Mouse (Mus musculus) neural tube, embryonic 14.5 days (tissue): ENCODE data around the gene Cmpk1. TPM values are rescaled to one million over a fixed set of nuclear protein-coding genes. Genes with fewer than 3 reads are reported as not detected.
A peak's percentile ranks its signal among the peaks of the same experiment; 100 is the strongest.

Experiments used
- ATAC-seq: fragments of 200-750 bp; cut with Nextera tagmentation; 2 replicates; pipeline ENCODE4 v1.8.0; 2017; ENCODE audit warnings: low read depth, mild to moderate bottlenecking, moderate TSS enrichment, moderate library complexity
- H3K27ac ChIP-seq: fragments of 300-500 bp; sonication (generic); 2 replicates; pipeline ENCODE4 v1.5.1; 2014; ENCODE audit warnings: low read depth, mild to moderate bottlenecking, control low read depth, low read length, moderate library complexity, mixed read lengths
- H3K27me3 ChIP-seq: fragments of 300-500 bp; sonication (generic); 2 replicates; pipeline ENCODE4 v1.6.1; 2014; ENCODE audit warnings: low read length; ENCODE audit not compliant: control insufficient read depth, insufficient read depth
- H3K36me3 ChIP-seq: fragments of 300-500 bp; sonication (generic); 2 replicates; pipeline ENCODE4 v1.6.1; 2014; ENCODE audit warnings: low read length, mixed read lengths; ENCODE audit not compliant: control insufficient read depth, insufficient read depth
- H3K4me1 ChIP-seq: fragments of 300-500 bp; sonication (generic); 2 replicates; pipeline ENCODE4 v1.6.1; 2014; ENCODE audit warnings: low read length; ENCODE audit not compliant: control insufficient read depth, insufficient read depth
- H3K4me2 ChIP-seq: fragments of 300-500 bp; sonication (generic); 2 replicates; pipeline ENCODE4 v1.6.1; 2014; ENCODE audit warnings: mild to moderate bottlenecking, low read depth, low read length, control low read depth
- H3K4me3 ChIP-seq: fragments of 300-500 bp; sonication (generic); 2 replicates; pipeline ENCODE4 v1.5.1; 2014; ENCODE audit warnings: low read depth, low read length, control low read depth, mixed read lengths
- H3K9ac ChIP-seq: fragments of 300-500 bp; sonication (generic); replicated peaks from 2 replicates; pipeline ENCODE4 v1.6.1; 2014; ENCODE audit warnings: low read depth, mild to moderate bottlenecking, control low read depth, low read length, mixed read lengths
- H3K9me3 ChIP-seq: fragments of 300-500 bp; sonication (generic); 2 replicates; pipeline ENCODE4 v1.6.1; 2016; ENCODE audit warnings: low read length; ENCODE audit not compliant: control insufficient read depth
- WGBS: fragments of 180-500 bp; shearing (Covaris S2); extraction: QIAGEN DNeasy Blood & Tissue Kit; methylation state at CpG from one replicate; pipeline ENCODE4 v1.1.7; 2014; 5-methylcytosine and 5-hydroxymethylcytosine counted together
- polyA plus RNA-seq: library from polyadenylated mRNA; unstranded; fragments of >200 nt; fragmentation: Nextera tagmentation; extraction: Ambion mirVana; gene quantifications from 2 replicates; pipeline ENCODE4 v1.2.1, GENCODE M21; 2014

Gene Cmpk1
- polyA plus RNA-seq, 1 experiment from 2014 or later: 207 TPM

- Histone ChIP-seq H3K9me3 (no peaks in the 10 kb centered on the region), H3K27me3 (no peaks in the 10 kb centered on the region), H3K27ac (no peak overlapping the region), H3K4me1 (no peaks in the 10 kb centered on the region), H3K4me2 (no peak overlapping the region), H3K36me3 (peaks cover 8% of the 10 kb centered on the region), H3K9ac (no peak overlapping the region), H3K4me3 (no peak overlapping the region)
- no peak for ATAC-seq
These were observed 29.6 kb downstream of the Cmpk1 start for GRCm38 (mm10) chr4:114957403-114957802.

- H3K4me1 ChIP-seq: no peaks in the 10 kb centered on the region
- WGBS: 90% methylated on average over 3 of the region's 3 CpGs
- no peaks in the 10 kb centered on the region for H3K27me3 ChIP-seq
- no peak overlapping the region for H3K9ac ChIP-seq
- no peaks in the 10 kb centered on the region for H3K36me3 ChIP-seq
- no peak overlapping the region for H3K4me3 ChIP-seq
- H3K27ac ChIP-seq: no peak overlapping the region
- no peak; the same call in 1 of the 2 replicates for ATAC-seq
- no peak overlapping the region for H3K4me2 ChIP-seq
- H3K9me3 ChIP-seq: no peaks in the 10 kb centered on the region
These were observed 33.9 kb downstream of the Cmpk1 start for GRCm38 (mm10) chr4:114953172-114953571.

- Histone ChIP-seq H3K9me3 (no peaks in the 10 kb centered on the region), H3K36me3 (no peaks in the 10 kb centered on the region), H3K27ac (no peak overlapping the region), H3K4me3 (no peak overlapping the region), H3K4me1 (no peaks in the 10 kb centered on the region), H3K27me3 (peaks cover 10% of the 10 kb centered on the region), H3K9ac (no peak overlapping the region), H3K4me2 (no peak overlapping the region)
- 73% methylated on average over 7 of the region's 7 CpGs for WGBS
- ATAC-seq: no peak
These were observed 39.1 kb downstream of the Cmpk1 start for GRCm38 (mm10) chr4:114947852-114948481.

GRCm38 (mm10) chr4:114947395-114947794, 39.6 kb downstream of the Cmpk1 start:
- Histone ChIP-seq H3K4me1 (no peaks in the 10 kb centered on the region), H3K4me3 (no peak overlapping the region), H3K9ac (no peak overlapping the region), H3K9me3 (no peaks in the 10 kb centered on the region), H3K27ac (no peak overlapping the region), H3K27me3 (peaks cover 10% of the 10 kb centered on the region), H3K36me3 (no peaks in the 10 kb centered on the region), H3K4me2 (no peak overlapping the region)
- 34% methylated on average over 6 of the region's 6 CpGs for WGBS
- ATAC-seq: peak; percentile 92

GRCm38 (mm10) chr4:114946416-114946815, 40.6 kb downstream of the Cmpk1 start:
- no peaks in the 10 kb centered on the region for H3K36me3 ChIP-seq
- H3K4me3 ChIP-seq: no peak overlapping the region
- H3K4me1 ChIP-seq: no peaks in the 10 kb centered on the region
- no peak overlapping the region for H3K27ac ChIP-seq
- no peak for ATAC-seq
- H3K27me3 ChIP-seq: peaks cover 10% of the 10 kb centered on the region
- 89% methylated on average over 4 of the region's 4 CpGs for WGBS
- no peak overlapping the region for H3K4me2 ChIP-seq
- H3K9me3 ChIP-seq: no peaks in the 10 kb centered on the region
- no peak overlapping the region for H3K9ac ChIP-seq

GRCm38 (mm10) chr4:114945021-114945420, 42.0 kb downstream of the Cmpk1 start:
- no peaks in the 10 kb centered on the region for H3K9me3 ChIP-seq
- no peaks in the 10 kb centered on the region for H3K36me3 ChIP-seq
- ATAC-seq: no peak
- H3K27ac ChIP-seq: no peak overlapping the region
- no peak overlapping the region for H3K9ac ChIP-seq
- H3K4me1 ChIP-seq: no peaks in the 10 kb centered on the region
- no peak overlapping the region for H3K4me2 ChIP-seq
- peaks cover 10% of the 10 kb centered on the region for H3K27me3 ChIP-seq
- WGBS: 13% methylated on average over 5 of the region's 5 CpGs
- no peak overlapping the region for H3K4me3 ChIP-seq

GRCm38 (mm10) chr4:114942583-114942982, 44.5 kb downstream of the Cmpk1 start:
- WGBS: 2% methylated on average over 8 of the region's 8 CpGs

GRCm38 (mm10) chr4:114942112-114942511, 44.9 kb downstream of the Cmpk1 start:
- ATAC-seq: peak; percentile 45; the same call in 1 of the 2 replicates
- Histone ChIP-seq H3K4me3 (no peak overlapping the region), H3K27ac (no peak overlapping the region), H3K36me3 (no peaks in the 10 kb centered on the region), H3K4me2 (no peak overlapping the region), H3K27me3 (peaks cover 10% of the 10 kb centered on the region), H3K9me3 (no peaks in the 10 kb centered on the region), H3K4me1 (no peaks in the 10 kb centered on the region), H3K9ac (no peak overlapping the region)
- WGBS: 26% methylated on average over 4 of the region's 4 CpGs

More at GRCm38 (mm10) chr4:114942583-114942982, 44.5 kb downstream of the Cmpk1 start:
- H3K4me2 ChIP-seq: no peak overlapping the region
- H3K4me3 ChIP-seq: no peak overlapping the region
- no peak for ATAC-seq
- no peaks in the 10 kb centered on the region for H3K36me3 ChIP-seq
- no peaks in the 10 kb centered on the region for H3K4me1 ChIP-seq
- H3K9ac ChIP-seq: no peak overlapping the region
- H3K27ac ChIP-seq: no peak overlapping the region
- H3K9me3 ChIP-seq: no peaks in the 10 kb centered on the region
- peaks cover 10% of the 10 kb centered on the region for H3K27me3 ChIP-seq

GRCm38 (mm10) chr4:114941311-114941710, 45.7 kb downstream of the Cmpk1 start:
- H3K36me3 ChIP-seq: no peaks in the 10 kb centered on the region
- H3K27me3 ChIP-seq: peaks cover 6% of the 10 kb centered on the region
- H3K27ac ChIP-seq: no peak overlapping the region
- WGBS: 59% methylated on average over 4 of the region's 4 CpGs
- no peak overlapping the region for H3K4me3 ChIP-seq
- 0 out of 2 replicates have a peak, but pooled peaks have one; percentile 33 for ATAC-seq
- H3K9ac ChIP-seq: no peak overlapping the region
- no peaks in the 10 kb centered on the region for H3K4me1 ChIP-seq
- H3K4me2 ChIP-seq: no peak overlapping the region
- H3K9me3 ChIP-seq: no peaks in the 10 kb centered on the region
